Mouse (Mus musculus) midbrain, embryonic 10.5 days (tissue): ENCODE results near the gene Psme2. TPM values are rescaled to one million over a fixed set of nuclear protein-coding genes. Genes with fewer than 3 reads are reported as not detected.

Source experiments
- DNase-seq: peaks from one replicate; pipeline ENCODE4 v3.0.0-alpha.2; 2017; ENCODE audit warnings: low spot score
- H3K27ac ChIP-seq: fragments of 300-500 bp; sonication (generic); replicated peaks from 2 replicates; pipeline ENCODE4 v1.5.1; 2016; ENCODE audit warnings: mild to moderate bottlenecking
- H3K27me3 ChIP-seq: fragments of 300-500 bp; sonication (generic); 2 replicates; pipeline ENCODE4 v1.6.1; 2016; ENCODE audit warnings: low read depth, mild to moderate bottlenecking; ENCODE audit not compliant: poor library complexity, severe bottlenecking
- H3K36me3 ChIP-seq: fragments of 300-500 bp; sonication (generic); 2 replicates; pipeline ENCODE4 v1.6.1; 2016; ENCODE audit warnings: mild to moderate bottlenecking, moderate library complexity
- H3K4me1 ChIP-seq: fragments of 300-500 bp; sonication (generic); 2 replicates; pipeline ENCODE4 v1.6.1; 2016
- H3K4me3 ChIP-seq: fragments of 300-500 bp; sonication (generic); 2 replicates; pipeline ENCODE4 v1.5.1; 2016; ENCODE audit warnings: mild to moderate bottlenecking, moderate library complexity
- H3K9me3 ChIP-seq: fragments of 300-500 bp; sonication (generic); replicated peaks from 2 replicates; pipeline ENCODE4 v1.6.1; 2016; ENCODE audit warnings: mild to moderate bottlenecking
- WGBS: fragments of 180-500 bp; shearing (Covaris S2); methylation state at CpG from one replicate; pipeline ENCODE4 v1.1.7; 2016; 5-methylcytosine and 5-hydroxymethylcytosine counted together
- polyA plus RNA-seq: library from polyadenylated mRNA; unstranded; fragments of >200 nt; fragmentation: Nextera tagmentation; extraction: Ambion mirVana; gene quantifications from 2 replicates; pipeline ENCODE4 v1.2.1, GENCODE M21; 2016

Psme2 gene
- polyA plus RNA-seq, 1 experiment from 2014 or later: 171 TPM

GRCm38 (mm10) chr14:55608339-55608738, 17.4 kb upstream of the Psme2 start:
- H3K36me3 ChIP-seq: peaks cover 57% of the 10 kb centered on the region
- 96% methylated on average over 6 of the region's 6 CpGs for WGBS
- H3K27me3 ChIP-seq: no peaks in the 10 kb centered on the region
- no peak for DNase-seq
- H3K4me1 ChIP-seq: peaks cover 12% of the 10 kb centered on the region
- no peaks in the 10 kb centered on the region for H3K9me3 ChIP-seq
- H3K27ac ChIP-seq: no peak overlapping the region
- H3K4me3 ChIP-seq: no peak overlapping the region

GRCm38 (mm10) chr14:55605743-55606459, 15.0 kb upstream of the Psme2 start:
- WGBS: 92% methylated on average over 16 of the region's 16 CpGs

GRCm38 (mm10) chr14:55604823-55605222, 13.9 kb upstream of the Psme2 start:
- DNase-seq: no peak
- Histone ChIP-seq H3K9me3 (no peaks in the 10 kb centered on the region), H3K4me3 (no peak overlapping the region), H3K27me3 (no peaks in the 10 kb centered on the region), H3K36me3 (peaks cover 90% of the 10 kb centered on the region), H3K4me1 (peaks cover 14% of the 10 kb centered on the region), H3K27ac (no peak overlapping the region)
- 89% methylated on average over 11 of the region's 11 CpGs for WGBS

More at GRCm38 (mm10) chr14:55605743-55606459, 15.0 kb upstream of the Psme2 start:
- Histone ChIP-seq H3K9me3 (no peaks in the 10 kb centered on the region), H3K36me3 (peaks cover 81% of the 10 kb centered on the region), H3K4me1 (peaks cover 14% of the 10 kb centered on the region), H3K4me3 (no peak overlapping the region), H3K27me3 (no peaks in the 10 kb centered on the region), H3K27ac (no peak overlapping the region)
- DNase-seq: no peak

GRCm38 (mm10) chr14:55603633-55604576, 13.0 kb upstream of the Psme2 start:
- no peaks in the 10 kb centered on the region for H3K27me3 ChIP-seq
- WGBS: 20% methylated on average over 19 of the region's 19 CpGs
- peak; percentile 80 for DNase-seq
- no peaks in the 10 kb centered on the region for H3K9me3 ChIP-seq
- H3K27ac ChIP-seq: peak overlapping the region; percentile 75
- H3K4me1 ChIP-seq: peaks cover 14% of the 10 kb centered on the region
- H3K4me3 ChIP-seq: peak overlapping the region; percentile 42
- peaks cover 90% of the 10 kb centered on the region for H3K36me3 ChIP-seq

GRCm38 (mm10) chr14:55603271-55603632, 12.3 kb upstream of the Psme2 start, which contains the start of gene Irf9:
TSS of gene Irf9 (plus strand) at chr14:55603571.
- no peaks in the 10 kb centered on the region for H3K27me3 ChIP-seq
- no peaks in the 10 kb centered on the region for H3K9me3 ChIP-seq
- 92% methylated on average over 7 of the region's 7 CpGs for WGBS
- H3K4me3 ChIP-seq: peak within 1 kb of the TSS; percentile 42
- H3K36me3 ChIP-seq: peaks cover 90% of the 10 kb centered on the region
- H3K27ac ChIP-seq: peak within 1 kb of the TSS; percentile 75
- DNase-seq: no peak
- H3K4me1 ChIP-seq: peaks cover 14% of the 10 kb centered on the region

GRCm38 (mm10) chr14:55598521-55599390, 7.8 kb upstream of the Psme2 start:
- Histone ChIP-seq H3K9me3 (no peaks in the 10 kb centered on the region), H3K4me1 (peaks cover 14% of the 10 kb centered on the region), H3K27ac (no peak overlapping the region), H3K4me3 (no peak overlapping the region), H3K27me3 (no peaks in the 10 kb centered on the region), H3K36me3 (peaks cover 99% of the 10 kb centered on the region)
- no peak for DNase-seq
- WGBS: 94% methylated on average over 21 of the region's 21 CpGs

GRCm38 (mm10) chr14:55596036-55596690, 5.2 kb upstream of the Psme2 start:
- H3K27ac ChIP-seq: no peak overlapping the region
- no peaks in the 10 kb centered on the region for H3K9me3 ChIP-seq
- peaks cover 78% of the 10 kb centered on the region for H3K36me3 ChIP-seq
- DNase-seq: peak; percentile 29
- peaks cover 25% of the 10 kb centered on the region for H3K4me1 ChIP-seq
- no peak overlapping the region for H3K4me3 ChIP-seq
- no peaks in the 10 kb centered on the region for H3K27me3 ChIP-seq
- WGBS: 74% methylated on average over 13 of the region's 13 CpGs

GRCm38 (mm10) chr14:55592226-55592625, 1.3 kb upstream of the Psme2 start:
- peaks cover 60% of the 10 kb centered on the region for H3K36me3 ChIP-seq
- DNase-seq: no peak

GRCm38 (mm10) chr14:55591331-55591891, 498 bp upstream of the Psme2 start, which contains the start of gene Rnf31:
TSS of gene Rnf31 (plus strand) at chr14:55591708.
- under 1% methylated on average over 33 of the region's 33 CpGs for WGBS
- no peaks in the 10 kb centered on the region for H3K27me3 ChIP-seq
- H3K4me1 ChIP-seq: peaks cover 40% of the 10 kb centered on the region
- peak; percentile 91 for DNase-seq
- H3K4me3 ChIP-seq: peak within 1 kb of the TSS; percentile 95
- peaks cover 56% of the 10 kb centered on the region for H3K36me3 ChIP-seq
- peak within 1 kb of the TSS; percentile 93 for H3K27ac ChIP-seq
- H3K9me3 ChIP-seq: no peaks in the 10 kb centered on the region

More at GRCm38 (mm10) chr14:55592226-55592625, 1.3 kb upstream of the Psme2 start:
- Histone ChIP-seq H3K9me3 (no peaks in the 10 kb centered on the region), H3K27me3 (no peaks in the 10 kb centered on the region), H3K27ac (peak overlapping the region; percentile 93), H3K4me3 (peak overlapping the region; percentile 95), H3K4me1 (peaks cover 40% of the 10 kb centered on the region)
- WGBS: 13% methylated on average over 16 of the region's 16 CpGs

- peak overlapping the region; percentile 95 for H3K4me3 ChIP-seq
- no peaks in the 10 kb centered on the region for H3K9me3 ChIP-seq
- H3K36me3 ChIP-seq: peaks cover 41% of the 10 kb centered on the region
- H3K4me1 ChIP-seq: peaks cover 42% of the 10 kb centered on the region
- WGBS: 91% methylated on average over 11 of the region's 11 CpGs
- no peak for DNase-seq
- peak overlapping the region; percentile 93 for H3K27ac ChIP-seq
- peaks cover under 1% of the 10 kb centered on the region; the same call in 1 of the 2 replicates for H3K27me3 ChIP-seq
Observed at GRCm38 (mm10) chr14:55589771-55590448, 1.0 kb downstream of the Psme2 start.

- H3K27ac ChIP-seq: no peak overlapping the region
- DNase-seq: no peak
- peaks cover 48% of the 10 kb centered on the region for H3K4me1 ChIP-seq
- H3K4me3 ChIP-seq: peak overlapping the region; percentile 18; the same call in 1 of the 2 replicates
- H3K27me3 ChIP-seq: peaks cover 7% of the 10 kb centered on the region
- peaks cover 34% of the 10 kb centered on the region for H3K36me3 ChIP-seq
- WGBS: 89% methylated on average over 5 of the region's 5 CpGs
- no peaks in the 10 kb centered on the region for H3K9me3 ChIP-seq
Observed at GRCm38 (mm10) chr14:55589271-55589670, 1.6 kb downstream of the Psme2 start.
